Mouse (Mus musculus): ENCODE measurements around the gene Abhd6.

- no peak for TF ChIP-seq POLR2A (IDR thresholded peaks at IDR 0.05; ENCODE audit: low read depth, low read length)
- no peak for TF ChIP-seq CTCF (IDR thresholded peaks at IDR 0.05; ENCODE audit: extremely low read depth, insufficient read length, insufficient replicate concordance, low read depth, low read length)
These were observed 42.6 kb downstream of the Abhd6 start for GRCm38 (mm10) chr14:8045187-8045846.

Data from small intestine, adult 2 months (tissue).